Mouse (Mus musculus) adrenal gland, postnatal 36 days (tissue): ENCODE data around the gene Smg7. TPM values are rescaled to one million over a fixed set of nuclear protein-coding genes. Genes with fewer than 3 reads are reported as not detected.

Experiments used
- DNase-seq, 2 experiments: peaks; one replicate each; pipeline ENCODE4 v3.0.0; 2021; ENCODE audit warnings: mixed read lengths in 1 of 2
- total RNA-seq, 2 experiments: library from RNA; stranded (reverse); gene quantifications; 2 replicates each; pipeline ENCODE4 v1.2.3; 2021

The Smg7 gene
- total RNA-seq, 2 experiments from 2014 or later: 55.2 to 69.1 TPM

- no peak for DNase-seq
Measured at GRCm38 (mm10) chr1:152807619-152808391, 94.6 kb downstream of the Smg7 start.

DNA sequence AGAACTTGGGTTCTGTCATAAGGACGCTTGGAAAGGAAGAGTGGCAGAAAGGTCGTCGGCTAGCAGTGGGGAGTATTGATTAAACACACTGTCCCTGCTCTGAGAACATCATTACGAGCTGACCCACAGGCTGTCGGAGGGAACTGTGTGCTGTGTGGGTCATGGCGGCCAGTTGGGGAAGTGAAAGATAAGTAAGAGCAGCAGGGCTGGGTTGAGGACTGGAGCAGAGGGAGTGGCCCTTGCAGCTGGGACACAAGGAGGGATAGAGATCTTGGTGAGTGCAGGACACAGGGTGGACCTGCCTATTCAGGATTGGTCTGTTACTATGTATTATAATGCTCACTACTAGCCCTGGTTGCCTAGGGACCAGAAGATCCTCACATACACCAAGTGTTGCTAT lies 97.5 kb downstream of the Smg7 start:
- no peak for DNase-seq

DNA sequence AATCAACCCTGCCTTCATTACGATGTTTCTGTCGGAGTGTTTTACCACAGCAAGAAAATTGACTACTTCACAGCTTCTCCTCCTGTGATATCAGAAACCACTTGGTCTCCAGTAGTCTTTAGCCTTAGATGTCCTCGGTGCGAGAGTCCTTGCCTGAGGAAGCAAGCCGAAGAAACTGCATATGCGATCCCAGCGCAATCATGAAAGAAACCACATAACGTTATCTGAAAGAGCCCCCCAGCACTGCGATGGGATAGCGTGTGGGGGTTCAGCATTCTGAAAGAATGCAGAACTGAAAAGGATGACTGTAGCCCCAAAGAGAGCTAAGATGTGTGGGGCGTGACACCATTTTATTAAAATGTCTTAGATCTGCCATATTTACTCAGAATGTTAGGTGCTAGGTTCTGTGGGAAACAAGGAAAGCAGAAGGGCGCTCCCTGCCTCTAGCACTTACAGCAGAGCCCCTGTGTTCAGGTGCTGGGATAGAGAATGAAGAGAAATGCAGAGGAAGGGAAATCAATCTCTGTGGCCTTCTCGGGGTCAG lies 101.7 kb downstream of the Smg7 start:
- no peak for DNase-seq

DNA sequence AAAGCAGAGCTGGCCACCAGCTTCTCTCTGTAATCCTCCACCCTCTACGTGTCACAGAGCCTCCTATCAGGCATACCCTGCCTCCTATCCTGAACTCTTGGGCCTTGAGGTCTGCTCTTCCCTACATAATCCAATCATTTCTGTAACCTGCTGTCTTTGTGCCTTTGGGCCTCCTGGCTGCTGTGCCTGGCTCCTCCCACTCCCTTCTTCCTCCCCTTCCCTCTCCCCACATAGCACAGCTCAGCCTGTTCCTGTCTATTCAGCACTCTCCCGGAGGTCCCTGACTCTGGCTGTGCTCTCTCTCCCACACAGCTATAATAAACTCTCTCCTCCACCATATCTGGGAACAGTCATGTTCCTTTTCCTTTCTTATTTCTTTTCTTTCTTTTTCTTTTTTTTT lies 102.5 kb downstream of the Smg7 start, which contains the start of gene Ncf2:
Gene Ncf2 (plus strand): TSS at position 298 of the 400 bp plus-strand sequence.
- peak in 1 of 2 experiments; percentile 31 for DNase-seq

DNA sequence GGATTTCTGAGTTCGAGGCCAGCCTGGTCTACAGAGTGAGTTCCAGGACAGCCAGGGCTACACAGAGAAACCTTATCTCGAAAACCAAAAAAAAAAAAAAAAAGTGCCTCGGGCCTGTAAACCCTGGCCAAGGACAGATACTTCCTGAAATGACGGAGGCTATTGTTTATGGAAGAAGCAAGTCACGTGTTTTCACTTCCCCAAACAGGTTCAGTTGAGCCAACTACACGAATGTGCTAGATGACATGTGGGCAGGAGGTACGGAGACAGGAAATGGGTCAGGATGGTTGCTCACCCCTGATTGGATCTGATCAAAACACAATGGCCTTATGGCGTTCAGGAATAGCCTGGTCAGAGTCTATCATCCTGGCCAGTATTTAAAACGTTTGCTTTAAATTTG lies 104.3 kb downstream of the Smg7 start:
- no peak for DNase-seq

- no peak for DNase-seq
Measured at GRCm38 (mm10) chr1:152796683-152797263, 105.7 kb downstream of the Smg7 start.

GRCm38 (mm10) chr1:152795688-152796255 lies 106.7 kb downstream of the Smg7 start:
- DNase-seq: no peak

DNA sequence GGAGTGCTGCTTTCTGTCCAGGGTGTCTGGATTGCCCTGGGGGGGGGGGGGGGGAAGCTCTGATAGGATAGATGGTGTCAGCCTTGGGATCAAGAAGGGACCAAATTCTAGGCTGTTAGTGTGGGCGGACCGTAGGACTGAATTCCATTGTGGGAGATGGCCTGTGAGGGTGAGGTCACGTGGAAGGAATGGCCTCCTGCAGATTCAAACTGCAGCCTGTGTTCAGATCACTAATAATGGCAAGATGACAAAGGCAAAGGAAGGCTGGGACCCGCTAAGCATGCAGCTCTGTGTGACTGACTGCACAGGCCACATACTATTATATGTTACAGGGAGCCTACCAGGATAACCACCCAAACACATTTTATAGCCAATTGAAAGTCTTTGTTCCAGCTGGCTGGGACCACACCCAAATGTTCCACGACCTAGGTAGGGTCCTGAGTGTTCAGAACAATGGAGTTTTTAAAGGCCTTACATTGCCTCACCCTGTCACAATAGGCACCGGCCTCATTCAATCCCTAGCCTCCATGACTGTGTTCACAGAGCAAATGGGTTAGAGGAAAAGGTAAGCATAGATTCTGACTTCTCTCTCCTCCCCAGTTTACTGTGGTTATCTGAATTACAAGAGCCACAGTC lies 108.8 kb downstream of the Smg7 start:
- DNase-seq: no peak

GRCm38 (mm10) chr1:152792736-152793494 lies 109.5 kb downstream of the Smg7 start:
- no peak for DNase-seq

DNA sequence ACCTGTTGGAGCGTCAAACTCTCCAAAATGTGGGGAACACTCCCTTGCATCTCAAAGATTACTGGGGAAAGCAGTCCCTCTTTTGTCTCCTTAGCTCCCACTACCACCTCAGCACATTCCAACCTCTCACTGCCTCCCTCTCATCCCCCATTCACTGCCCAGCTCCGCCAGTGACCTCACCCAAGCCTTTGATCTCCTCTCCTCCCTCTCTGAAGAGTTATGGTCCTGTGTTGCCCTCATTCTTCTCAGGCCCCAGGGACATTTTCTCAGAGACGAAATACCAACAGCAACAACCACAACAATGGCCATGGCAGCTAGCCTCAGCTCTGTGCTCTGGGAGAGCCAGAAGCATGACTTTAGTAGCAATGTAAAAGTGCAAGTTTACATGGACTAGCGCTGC lies 111.2 kb downstream of the Smg7 start:
- DNase-seq: peak; percentile 48 to 51

DNA sequence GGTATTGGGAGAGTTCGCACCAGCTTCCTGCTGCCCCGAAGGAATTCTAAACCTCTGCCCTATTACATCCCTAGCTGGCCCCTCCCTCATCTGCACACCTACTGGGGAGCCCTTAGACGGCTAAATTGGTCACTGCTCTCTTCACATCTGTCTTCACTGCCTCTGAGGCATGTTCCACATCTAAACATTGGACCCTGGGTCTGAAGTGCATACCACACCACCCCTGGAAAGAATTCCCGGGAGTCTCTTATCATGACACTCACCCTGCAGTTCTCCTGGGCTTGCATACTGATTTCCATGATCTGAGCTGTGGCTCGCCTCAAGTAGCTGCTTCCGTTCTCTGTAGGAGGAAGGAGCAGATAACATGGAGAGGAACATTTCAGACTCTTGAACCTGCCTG lies 111.6 kb downstream of the Smg7 start:
- DNase-seq: no peak

GRCm38 (mm10) chr1:152790254-152790653 lies 112.2 kb downstream of the Smg7 start:
- DNase-seq: peak; percentile 40 to 57

GRCm38 (mm10) chr1:152788121-152788660 lies 114.3 kb downstream of the Smg7 start:
- no peak for DNase-seq

Other genes with a start within 250 kb of the Smg7 start
- not detected for gene Apobec4, start 152.1 kb downstream of the Smg7 start, total RNA-seq
- gene Rgl1, start 136.3 kb downstream of the Smg7 start, total RNA-seq: 10 to 100 TPM; 27.6 to 37.2 TPM
- gene Arpc5, start 136.1 kb downstream of the Smg7 start, total RNA-seq: 100 to 1,000 TPM; 102 to 125 TPM
- 1 to 10 TPM; 2.8 to 8.8 TPM for gene Ncf2, start 102.5 kb downstream of the Smg7 start, total RNA-seq
- 1 to 10 TPM in 1 of 2 experiments, under 1 TPM in 1; 0.93 to 1.2 TPM for gene Nmnat2, start 52.3 kb upstream of the Smg7 start, total RNA-seq